In the genomic region with DNA sequence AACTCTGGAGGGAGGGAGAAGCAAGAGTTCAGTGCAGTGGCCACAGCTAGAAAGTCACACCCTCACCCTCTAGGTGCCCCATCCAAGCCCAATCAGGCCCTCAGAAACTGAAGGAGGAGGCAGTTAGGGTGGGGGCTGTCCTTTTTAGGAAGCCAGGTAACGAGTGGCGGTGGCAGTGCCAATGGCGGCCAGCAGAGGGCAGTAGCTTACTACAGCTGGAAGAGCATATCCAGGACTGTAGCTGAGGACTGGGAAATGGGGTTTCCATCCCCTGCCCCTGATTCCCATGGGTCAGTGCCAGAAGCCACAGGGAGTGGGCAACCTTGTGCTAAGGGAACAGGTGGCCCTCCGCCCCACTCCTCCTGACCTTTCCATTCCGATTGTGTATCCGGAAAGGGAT, we compare ENCODE assay signal across 9 mouse cellular contexts. TPM values are rescaled to one million over a fixed set of nuclear protein-coding genes. Genes with fewer than 3 reads are reported as not detected.
DNase-seq lines count a peak whose midpoint lies in the region; ATAC-seq and TF ChIP-seq lines count a peak whose summit lies in the region.
"Had no signal": no experiment of that assay in that cellular context is flagged by ENCODE, and none has a peak within 500 bp of the region (broad histone marks: within the 10 kb centered on the region; RNA-seq: fewer than 3 reads in every experiment).

No protein-coding gene starts in this region.

- TF ChIP-seq EP300 in ES-Bruce4 (IDR thresholded peaks at IDR 0.05; ENCODE audit: insufficient read depth, low read depth, low read length), result 0 out of 2 replicates have a peak, but pooled peaks have one; percentile 16

- H3K4me2 ChIP-seq in forebrain, embryonic 12.5 days, result no peak overlapping the region
- H3K4me2 ChIP-seq: heart, embryonic 13.5 days had no signal

- H3K27me3 ChIP-seq in ES-Bruce4 (ENCODE audit: control insufficient read depth, insufficient read depth, low read length, poor library complexity, severe bottlenecking), result no peaks in the 10 kb centered on the region
- H3K27me3 ChIP-seq in forebrain, embryonic 12.5 days, result no peaks in the 10 kb centered on the region
- H3K27me3 ChIP-seq: heart, embryonic 13.5 days had no signal

- intact Hi-C loops in heart, postnatal 14 days (cut with DNase I), result loop anchor here (1.0 to 10.0 kb wide), 3 partner anchors 38 to 191 kb away; no protein-coding TSS in a partner anchor

- H3K27ac ChIP-seq in ES-Bruce4 (ENCODE audit: insufficient read depth, low read length), result peak overlapping the region; percentile 48
- no peak overlapping the region for H3K27ac ChIP-seq in forebrain, embryonic 12.5 days
- H3K27ac ChIP-seq: heart, embryonic 13.5 days had no signal

- peaks cover 10% of the 10 kb centered on the region for H3K36me3 ChIP-seq in ES-Bruce4 (ENCODE audit: control insufficient read depth, insufficient read depth, low read length, poor library complexity, severe bottlenecking)
- peaks cover 76% of the 10 kb centered on the region for H3K36me3 ChIP-seq in forebrain, embryonic 12.5 days (replicated peaks)

- DNase-seq in c-Kit-positive CD71-negative TER-119-negative erythroid progenitor cells, embryonic 14.5 days (ENCODE audit: low read depth), result peak; percentile 70
- DNase-seq in heart, postnatal 14 days, result peak; percentile 86 to 93
- peak; percentile 94 to 95 for DNase-seq in kidney, postnatal 4 days
- DNase-seq in lung, adult 2 months, result peak; percentile 88
- DNase-seq in testis, postnatal 14 days (ENCODE audit: low spot score), result peak; percentile 67

- 22% methylated on average over 6 of the region's 6 CpGs for WGBS in forebrain, embryonic 12.5 days
- WGBS in lung, adult 2 months, result 23% methylated on average over 6 of the region's 6 CpGs

- H3K4me3 ChIP-seq in ES-Bruce4 (ENCODE audit: low read depth, low read length), result no peak overlapping the region
- H3K4me3 ChIP-seq in forebrain, embryonic 12.5 days (replicated peaks), result no peak overlapping the region
- H3K4me3 ChIP-seq in lung, adult 2 months (replicated peaks; ENCODE audit: extremely low read depth, low read depth, low read length), result no peak overlapping the region
- H3K4me3 ChIP-seq: heart, embryonic 13.5 days had no signal

- peak; percentile 94 for TF ChIP-seq CTCF in ES-Bruce4 (IDR thresholded peaks at IDR 0.05; ENCODE audit: low read depth, low read length)
- TF ChIP-seq CTCF in lung, adult 2 months (IDR thresholded peaks at IDR 0.05; ENCODE audit: insufficient read depth, low read length), result peak; percentile 85

- peaks cover 6% of the 10 kb centered on the region for H3K4me1 ChIP-seq in ES-Bruce4 (ENCODE audit: control insufficient read depth, insufficient read depth, low read length)
- peaks cover 14% of the 10 kb centered on the region for H3K4me1 ChIP-seq in forebrain, embryonic 12.5 days
- no peaks in the 10 kb centered on the region for H3K4me1 ChIP-seq in lung, adult 2 months (ENCODE audit: control insufficient read depth, insufficient read depth, low read length)

- no peak overlapping the region for H3K9ac ChIP-seq in ES-Bruce4 (ENCODE audit: low read depth, poor library complexity, severe bottlenecking)
- no peak overlapping the region for H3K9ac ChIP-seq in forebrain, embryonic 12.5 days

- no peaks in the 10 kb centered on the region for H3K9me3 ChIP-seq in ES-Bruce4 (replicated peaks; ENCODE audit: control insufficient read depth, insufficient read depth, low read length, poor library complexity, severe bottlenecking)
- no peaks in the 10 kb centered on the region for H3K9me3 ChIP-seq in forebrain, embryonic 12.5 days
- H3K9me3 ChIP-seq: heart, embryonic 13.5 days had no signal

- ATAC-seq in forebrain, embryonic 12.5 days (ENCODE audit: low FRiP score), result peak; percentile 63; the same call in 1 of the 2 replicates
- peak; percentile 67 for ATAC-seq in neutrophil, adult 5-6 weeks (ENCODE audit: extremely low read depth, insufficient number of reproducible peaks, low FRiP score, poor library complexity, severe bottlenecking)

- no peak for TF ChIP-seq POLR2A in ES-Bruce4 (IDR thresholded peaks at IDR 0.05; ENCODE audit: insufficient read depth, low read length)
- no peak for TF ChIP-seq POLR2A in lung, adult 2 months (IDR thresholded peaks at IDR 0.05; ENCODE audit: borderline replicate concordance, extremely low read depth, low read depth, low read length)

RNA-seq across cellular contexts. Expression of a gene that starts 49.5 kb away (rescaled TPM):
- polyA plus RNA-seq in ES-Bruce4 (2011; ENCODE audit: insufficient read depth, insufficient read length, low read depth, missing spikeins), result 16.9 and 19.1 TPM in 2 replicates
- polyA plus RNA-seq in forebrain, embryonic 12.5 days (2016; fragmentation: Nextera tagmentation; extraction: Ambion mirVana), result 103 and 109 TPM in 2 replicates
- total RNA-seq in heart, postnatal 14 days (2021), result 10 to 100 TPM; 41.3 to 46.9 TPM
- 9.8 and 10.5 TPM in 2 replicates for polyA plus RNA-seq in lung, adult 2 months (2012; rRNA removed)
- total RNA-seq in neutrophil, adult 5-6 weeks (2017), result 4.3 and 5.6 TPM in 2 replicates

RNA-seq across cellular contexts. Expression of a gene that starts 57.3 kb away (rescaled TPM):
- 51.7 and 57.7 TPM in 2 replicates for polyA plus RNA-seq in ES-Bruce4 (2011; ENCODE audit: insufficient read depth, insufficient read length, low read depth, missing spikeins)
- 48.4 and 58.6 TPM in 2 replicates for polyA plus RNA-seq in forebrain, embryonic 12.5 days (2016; fragmentation: Nextera tagmentation; extraction: Ambion mirVana)
- total RNA-seq in heart, postnatal 14 days (2021), result 10 to 100 TPM; 15.5 to 17.4 TPM
- 16.0 and 19.1 TPM in 2 replicates for polyA plus RNA-seq in lung, adult 2 months (2012; rRNA removed)
- total RNA-seq in neutrophil, adult 5-6 weeks (2017), result 4.2 and 5.0 TPM in 2 replicates
